8 mouse cellular contexts compared by ENCODE assay signal in the genomic region with DNA sequence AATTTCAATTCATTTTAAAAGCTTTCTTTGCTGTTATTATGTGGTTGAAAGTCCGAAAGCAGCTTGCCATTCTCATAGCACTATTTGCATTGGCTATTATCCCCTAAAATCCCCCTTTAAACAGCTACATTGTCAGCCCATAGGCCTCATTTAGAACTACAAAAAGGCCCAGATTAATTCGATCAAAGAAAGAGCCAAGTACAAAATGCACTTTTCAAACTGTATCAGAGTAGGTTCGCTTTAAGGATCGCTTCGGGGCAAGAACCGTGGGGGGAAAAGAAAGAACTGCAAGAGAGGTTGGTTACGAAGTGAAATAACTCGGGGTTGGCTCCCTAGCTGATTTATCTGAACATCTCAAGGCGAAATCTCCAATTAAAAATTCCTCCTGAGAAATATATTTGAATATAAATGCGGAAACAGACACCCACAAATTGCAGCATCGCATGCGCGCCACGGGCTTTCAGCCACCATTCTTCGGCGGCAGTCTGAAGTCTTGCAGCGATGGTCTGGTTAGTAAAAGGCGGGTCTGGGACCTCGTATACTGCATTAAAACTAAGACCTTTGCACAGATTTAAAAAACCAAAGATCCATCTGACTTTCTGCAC. TPM values are rescaled to one million over a fixed set of nuclear protein-coding genes. Genes with fewer than 3 reads are reported as not detected.
DNase-seq lines count a peak whose midpoint lies in the region; ATAC-seq and TF ChIP-seq lines count a peak whose summit lies in the region.

No protein-coding gene starts in this region.

- H3K9ac ChIP-seq in heart, embryonic 14.5 days (ENCODE audit: low read length): peak overlapping the region; percentile 39
- H3K9ac ChIP-seq in liver, embryonic 16.5 days (ENCODE audit: low read depth, low read length): no peak overlapping the region
- H3K9ac ChIP-seq in stomach, postnatal 0 days (ENCODE audit: low read length): no peak overlapping the region

- H3K4me1 ChIP-seq in heart, embryonic 14.5 days (ENCODE audit: control insufficient read depth in 2 of 2, insufficient read depth in 2 of 2, low read length in 2 of 2): no peaks in the 10 kb centered on the region; a peak in 1 of 4 replicates
- no peaks in the 10 kb centered on the region for H3K4me1 ChIP-seq in liver, embryonic 16.5 days (ENCODE audit: control insufficient read depth, low read depth, low read length)
- H3K4me1 ChIP-seq in stomach, postnatal 0 days (replicated peaks; ENCODE audit: control insufficient read depth, insufficient read depth): no peaks in the 10 kb centered on the region

- WGBS in heart, embryonic 14.5 days: 4% methylated on average over 19 of the region's 19 CpGs
- WGBS in liver, embryonic 16.5 days (ENCODE audit: insufficient replicate concordance): 4% methylated on average over 19 of the region's 19 CpGs
- WGBS in stomach, postnatal 0 days: 5% methylated on average over 19 of the region's 19 CpGs

- peak overlapping the region; percentile 44 to 52 for H3K4me3 ChIP-seq in heart, embryonic 14.5 days (ENCODE audit: control insufficient read depth in 1 of 2, insufficient read depth in 1 of 2, low read depth in 1 of 2, low read length in 2 of 2)
- H3K4me3 ChIP-seq in liver, embryonic 16.5 days (ENCODE audit: low read depth, low read length): peak overlapping the region; percentile 44
- peak overlapping the region; percentile 41 for H3K4me3 ChIP-seq in stomach, postnatal 0 days (ENCODE audit: low read depth, low read length)

- no peaks in the 10 kb centered on the region for H3K36me3 ChIP-seq in heart, embryonic 14.5 days (ENCODE audit: control insufficient read depth, insufficient read depth, low read length)
- H3K36me3 ChIP-seq in liver, embryonic 16.5 days (ENCODE audit: control insufficient read depth, insufficient read depth): no peaks in the 10 kb centered on the region
- H3K36me3 ChIP-seq in stomach, postnatal 0 days (ENCODE audit: control insufficient read depth, insufficient read depth, low read length): no peaks in the 10 kb centered on the region

- peak; percentile 65 for ATAC-seq in common myeloid progenitor, adult 5-6 weeks (replicated peaks; ENCODE audit: low read depth, poor library complexity, severe bottlenecking)
- no peak for ATAC-seq in heart, embryonic 14.5 days (ENCODE audit: insufficient number of reproducible peaks, insufficient read depth, low FRiP score, low read depth)
- no peak for ATAC-seq in liver, embryonic 16.5 days (ENCODE audit: low read depth)
- no peak for ATAC-seq in stomach, postnatal 0 days (ENCODE audit: low FRiP score, low TSS enrichment)

- H3K9me3 ChIP-seq in heart, embryonic 14.5 days (ENCODE audit: control insufficient read depth, low read length): peaks cover 6% of the 10 kb centered on the region
- H3K9me3 ChIP-seq in liver, embryonic 16.5 days (replicated peaks; ENCODE audit: control insufficient read depth, low read length): 0 out of 2 replicates have a peak, but pooled peaks cover 3% of the 10 kb centered on the region
- no peaks in the 10 kb centered on the region for H3K9me3 ChIP-seq in stomach, postnatal 0 days (ENCODE audit: control insufficient read depth, low read length)

- DNase-seq in layer of hippocampus, postnatal 36 days: peak; percentile 28 to 37
- DNase-seq in layer of hippocampus, adult 8-10 months (ENCODE audit: low spot score in 2 of 2): no peak
- DNase-seq in stomach, postnatal 0 days (ENCODE audit: low spot score): no peak
- no peak for DNase-seq in layer of hippocampus, adult 11-12 months (ENCODE audit: low spot score)
- DNase-seq in layer of hippocampus, adult 9-10 months (ENCODE audit: low spot score): no peak

- peaks cover 33% of the 10 kb centered on the region for H3K27me3 ChIP-seq in heart, embryonic 14.5 days (ENCODE audit: control insufficient read depth, insufficient read depth, low read length)
- peaks cover 38% of the 10 kb centered on the region for H3K27me3 ChIP-seq in liver, embryonic 16.5 days (ENCODE audit: control insufficient read depth, insufficient read depth, low read depth, low read length)
- no peaks in the 10 kb centered on the region; the same call in 1 of the 2 replicates for H3K27me3 ChIP-seq in stomach, postnatal 0 days (ENCODE audit: control insufficient read depth, insufficient read depth, low read length)

- no peak overlapping the region for H3K27ac ChIP-seq in heart, embryonic 14.5 days (replicated peaks in 1 of 2; ENCODE audit: control insufficient read depth in 1 of 2, insufficient read depth in 1 of 2, low read depth in 2 of 2, low read length in 2 of 2)
- no peak overlapping the region for H3K27ac ChIP-seq in liver, embryonic 16.5 days (ENCODE audit: low read length)
- no peak overlapping the region for H3K27ac ChIP-seq in stomach, postnatal 0 days (replicated peaks)

- TF ChIP-seq CTCF in stomach, postnatal 0 days (IDR thresholded peaks at IDR 0.05; ENCODE audit: low read depth): no peak

- H3K4me2 ChIP-seq in heart, embryonic 14.5 days (ENCODE audit: low read length): peak overlapping the region; percentile 89
- H3K4me2 ChIP-seq in liver, embryonic 16.5 days (ENCODE audit: low read depth, low read length): peak overlapping the region; percentile 57
- H3K4me2 ChIP-seq in stomach, postnatal 0 days (replicated peaks; ENCODE audit: low read depth): peak overlapping the region; percentile 82

- TF ChIP-seq EP300 in stomach, postnatal 0 days (optimal IDR thresholded peaks at IDR 0.05): no peak

RNA-seq across cellular contexts. Expression of a gene that starts 0.8 kb away (rescaled TPM):
- total RNA-seq in layer of hippocampus, postnatal 36 days (2021): 10 to 100 TPM; 25.5 to 30.4 TPM
- total RNA-seq in layer of hippocampus, adult 8-10 months (2022): 10 to 100 TPM; 20.6 to 27.7 (median 24.6) TPM
- total RNA-seq in common myeloid progenitor, adult 5-6 weeks (2017): 69.4 and 73.9 TPM in 2 replicates
- polyA plus RNA-seq in heart, embryonic 14.5 days (2014; fragmentation: Nextera tagmentation; extraction: Ambion mirVana): 15.6 and 18.2 TPM in 2 replicates
- 19.7 and 22.8 TPM in 2 replicates for polyA plus RNA-seq in liver, embryonic 16.5 days (2015; fragmentation: Nextera tagmentation; extraction: Ambion mirVana)
- polyA plus RNA-seq in stomach, postnatal 0 days (2015; fragmentation: Nextera tagmentation; extraction: Ambion mirVana): 17.8 and 18.4 TPM in 2 replicates

RNA-seq across cellular contexts. Expression of a gene that starts 26.4 kb away (rescaled TPM):
- total RNA-seq in layer of hippocampus, postnatal 36 days (2021): 100 to 1,000 TPM; 272 to 305 TPM
- 100 to 1,000 TPM; 233 to 249 (median 241) TPM for total RNA-seq in layer of hippocampus, adult 8-10 months (2022)
- total RNA-seq in common myeloid progenitor, adult 5-6 weeks (2017): 31.9 and 39.4 TPM in 2 replicates
- 239 and 250 TPM in 2 replicates for polyA plus RNA-seq in heart, embryonic 14.5 days (2014; fragmentation: Nextera tagmentation; extraction: Ambion mirVana)
- 372 TPM in 2 replicates for polyA plus RNA-seq in liver, embryonic 16.5 days (2015; fragmentation: Nextera tagmentation; extraction: Ambion mirVana)
- 296 and 303 TPM in 2 replicates for polyA plus RNA-seq in stomach, postnatal 0 days (2015; fragmentation: Nextera tagmentation; extraction: Ambion mirVana)

RNA-seq across cellular contexts. Expression of a gene that starts 30.6 kb away (rescaled TPM):
- total RNA-seq in layer of hippocampus, postnatal 36 days (2021): under 1 TPM in 1 of 2 experiments, not detected in 1; 0.17 TPM
- not detected for total RNA-seq in layer of hippocampus, adult 8-10 months (2022)
- not detected in 2 replicates for total RNA-seq in common myeloid progenitor, adult 5-6 weeks (2017)
- not detected in 2 replicates for polyA plus RNA-seq in heart, embryonic 14.5 days (2014; fragmentation: Nextera tagmentation; extraction: Ambion mirVana)
- 0.33 and 0.35 TPM in 2 replicates for polyA plus RNA-seq in liver, embryonic 16.5 days (2015; fragmentation: Nextera tagmentation; extraction: Ambion mirVana)
- polyA plus RNA-seq in stomach, postnatal 0 days (2015; fragmentation: Nextera tagmentation; extraction: Ambion mirVana): not detected in 2 replicates

RNA-seq across cellular contexts. Expression of a gene that starts 31.2 kb away (rescaled TPM):
- 10 to 100 TPM; 17.9 to 20.1 TPM for total RNA-seq in layer of hippocampus, postnatal 36 days (2021)
- total RNA-seq in layer of hippocampus, adult 8-10 months (2022): 10 to 100 TPM; 16.3 to 20.5 (median 18.9) TPM
- 12.3 and 18.8 TPM in 2 replicates for total RNA-seq in common myeloid progenitor, adult 5-6 weeks (2017)
- 4.6 and 4.9 TPM in 2 replicates for polyA plus RNA-seq in heart, embryonic 14.5 days (2014; fragmentation: Nextera tagmentation; extraction: Ambion mirVana)
- 3.7 and 4.4 TPM in 2 replicates for polyA plus RNA-seq in liver, embryonic 16.5 days (2015; fragmentation: Nextera tagmentation; extraction: Ambion mirVana)
- polyA plus RNA-seq in stomach, postnatal 0 days (2015; fragmentation: Nextera tagmentation; extraction: Ambion mirVana): 5.6 and 6.3 TPM in 2 replicates

RNA-seq across cellular contexts. Expression of a gene that starts 52.2 kb away (rescaled TPM):
- total RNA-seq in layer of hippocampus, postnatal 36 days (2021): not detected
- total RNA-seq in layer of hippocampus, adult 8-10 months (2022): not detected
- total RNA-seq in common myeloid progenitor, adult 5-6 weeks (2017): not detected in 2 replicates
- polyA plus RNA-seq in heart, embryonic 14.5 days (2014; fragmentation: Nextera tagmentation; extraction: Ambion mirVana): not detected in 2 replicates
- polyA plus RNA-seq in liver, embryonic 16.5 days (2015; fragmentation: Nextera tagmentation; extraction: Ambion mirVana): not detected in 2 replicates
- not detected in 2 replicates for polyA plus RNA-seq in stomach, postnatal 0 days (2015; fragmentation: Nextera tagmentation; extraction: Ambion mirVana)

Comparison
In these comparisons a context has a peak if more than half of its experiments do, and no peak if none do; other contexts are left out.
1. DNase-seq: peak in layer of hippocampus, postnatal 36 days (2 of 2); none in layer of hippocampus, adult 8-10 months (0 of 2), stomach, postnatal 0 days (single experiment), layer of hippocampus, adult 11-12 months (single experiment) and layer of hippocampus, adult 9-10 months (single experiment).
2. Peak in every context shown above with its lines, with median percentiles within 50 percentile points of each other: H3K4me2 ChIP-seq and H3K4me3 ChIP-seq.